Mouse (Mus musculus): ENCODE data around the gene Dock9. TPM values are rescaled to one million over a fixed set of nuclear protein-coding genes. Genes with fewer than 3 reads are reported as not detected.

The Dock9 gene
- polyA plus RNA-seq, 1 experiment: 1.2 TPM

DNA sequence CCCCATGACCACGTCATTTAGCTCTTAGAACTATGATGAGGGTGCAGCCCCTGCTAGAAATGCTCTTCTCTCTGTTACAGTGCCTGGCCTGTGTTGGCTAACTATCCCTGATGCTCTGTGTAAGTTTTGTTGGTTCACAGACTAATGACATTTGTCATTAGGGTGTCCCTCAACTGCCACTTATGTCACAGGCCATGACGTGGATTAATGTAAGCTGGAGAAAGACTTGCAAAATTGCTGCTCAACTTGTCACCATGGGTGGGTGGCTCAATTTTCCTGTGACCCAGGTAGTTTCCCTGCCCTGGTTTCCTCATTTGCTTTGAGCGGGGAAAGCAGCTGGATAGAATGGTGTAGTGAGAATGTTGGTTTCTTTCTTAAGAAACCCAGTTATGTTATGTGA lies 269.8 kb downstream of the Dock9 start:
- no peak for TF ChIP-seq GATA1 (IDR thresholded peaks at IDR 0.05; ENCODE audit: low read length)

DNA sequence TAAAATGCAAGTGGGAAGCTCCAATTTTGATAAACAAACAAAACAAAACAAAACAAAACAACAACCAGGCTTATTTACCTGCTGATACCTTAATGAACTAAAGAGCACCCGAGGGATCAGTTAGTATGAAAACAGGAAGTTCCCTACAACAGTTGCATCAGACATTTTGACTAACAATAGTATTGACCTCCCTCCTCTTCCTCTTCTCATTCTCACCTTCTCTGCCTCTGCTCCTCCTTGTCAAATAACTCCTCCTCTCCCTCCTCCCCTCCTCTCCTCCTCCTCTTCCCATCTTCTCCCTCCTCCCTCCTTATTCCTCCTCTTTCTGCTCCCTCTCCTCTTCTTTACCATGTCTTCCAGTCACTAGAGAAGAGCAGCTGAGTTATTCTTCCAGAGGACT lies 270.4 kb downstream of the Dock9 start:
- no peak for TF ChIP-seq GATA1 (IDR thresholded peaks at IDR 0.05; ENCODE audit: low read length)

DNA sequence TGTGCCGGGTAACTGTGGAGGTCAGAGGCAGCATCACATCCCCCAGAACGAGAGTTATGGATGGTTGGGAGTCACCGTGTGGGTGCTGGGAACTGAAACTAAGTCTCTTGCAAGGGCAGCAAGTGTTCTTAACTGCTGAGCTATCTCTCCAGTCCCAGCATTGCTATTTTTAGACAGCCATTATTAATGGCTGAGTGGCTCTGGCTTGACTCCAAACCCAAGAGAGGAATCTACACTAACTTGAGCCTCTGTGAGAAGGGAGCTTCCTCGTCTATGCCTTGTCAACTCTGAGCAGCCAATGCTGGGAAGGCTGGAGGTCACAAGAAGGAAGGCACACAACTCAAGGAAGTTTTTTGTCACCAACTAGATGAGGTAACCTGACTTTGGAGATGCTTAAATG lies 275.9 kb downstream of the Dock9 start:
- no peak for TF ChIP-seq GATA1 (IDR thresholded peaks at IDR 0.05; ENCODE audit: low read length)

DNA sequence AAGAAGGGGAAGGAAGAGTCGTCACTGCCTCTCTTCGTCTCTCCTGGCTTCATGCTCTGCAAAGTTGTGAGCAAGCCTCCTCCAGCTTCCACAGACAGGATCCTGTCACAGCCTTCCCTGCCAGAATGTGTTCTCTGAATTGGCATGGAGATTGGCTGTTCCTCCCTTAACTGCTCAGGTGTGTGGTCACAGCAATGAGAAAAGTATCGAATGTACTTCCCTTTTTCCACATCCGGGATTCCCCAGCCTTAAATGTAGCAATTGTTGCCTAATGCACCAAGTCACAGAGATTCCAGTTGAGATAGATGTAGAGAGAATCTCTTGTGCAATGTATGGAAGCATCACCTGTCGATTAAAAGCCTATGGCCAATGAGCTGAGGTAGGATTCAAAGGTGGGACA lies 280.8 kb downstream of the Dock9 start:
- TF ChIP-seq GATA1 (IDR thresholded peaks at IDR 0.05; ENCODE audit: low read length): no peak

DNA sequence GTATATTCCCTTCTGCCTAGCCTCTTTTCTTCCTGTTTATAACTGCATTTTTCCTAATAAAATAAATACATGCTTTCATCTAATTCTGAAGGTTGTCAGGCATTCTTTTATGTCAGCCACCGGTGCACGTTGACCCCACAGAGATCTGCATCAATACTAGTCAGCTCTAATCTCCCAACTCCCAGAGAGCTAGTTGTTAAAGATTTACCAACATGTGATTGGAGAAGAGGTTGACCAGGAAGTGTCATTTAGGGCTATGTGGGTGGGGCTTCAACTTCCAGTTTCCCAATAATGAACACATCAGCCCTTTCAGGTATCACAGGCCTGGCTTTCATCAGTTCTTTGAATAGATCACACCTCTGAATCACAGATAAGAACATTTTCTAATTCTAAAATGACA lies 288.7 kb downstream of the Dock9 start:
- no peak for TF ChIP-seq GATA1 (IDR thresholded peaks at IDR 0.05; ENCODE audit: low read length)

DNA sequence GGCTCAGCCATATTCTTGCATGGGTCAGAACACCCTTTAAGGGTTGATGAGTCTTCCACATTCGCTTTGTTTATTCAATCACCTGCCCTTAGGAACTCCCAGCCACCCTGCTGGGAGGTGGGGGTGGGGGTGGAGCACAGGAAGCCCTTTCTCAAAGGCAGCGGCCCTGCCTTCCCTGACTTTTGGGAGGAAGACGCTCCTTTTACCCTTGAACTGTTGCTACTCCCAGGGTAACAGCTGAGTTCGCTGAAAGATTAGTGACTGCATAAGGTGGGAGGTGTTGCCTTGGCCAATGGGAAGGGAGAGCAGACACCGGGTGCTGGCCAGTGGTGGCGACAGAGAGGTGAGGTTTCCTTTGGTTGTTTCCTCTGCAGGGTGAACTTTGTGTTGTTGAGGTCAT lies 291.3 kb downstream of the Dock9 start:
- TF ChIP-seq GATA1 (IDR thresholded peaks at IDR 0.05; ENCODE audit: low read length): no peak

DNA sequence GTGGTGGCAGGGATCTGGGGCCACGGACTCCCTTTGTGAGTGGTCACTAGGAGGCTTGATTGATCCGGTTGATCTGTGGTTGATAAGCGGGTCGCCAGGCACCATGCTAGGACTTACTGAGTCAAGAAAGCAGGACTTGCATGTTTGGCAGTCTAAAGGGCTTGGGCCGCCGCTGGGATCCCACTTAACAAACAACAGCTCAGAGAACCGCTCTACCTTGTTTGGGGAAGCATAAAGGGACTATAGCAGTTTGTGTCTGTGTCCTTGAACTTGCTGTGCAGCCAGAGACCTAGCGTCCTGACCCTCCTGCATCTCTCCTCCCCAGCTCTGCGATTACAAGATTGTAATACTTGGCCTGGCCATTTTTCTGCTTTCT lies 292.2 kb downstream of the Dock9 start:
- no peak for TF ChIP-seq GATA1 (IDR thresholded peaks at IDR 0.05; ENCODE audit: low read length)

DNA sequence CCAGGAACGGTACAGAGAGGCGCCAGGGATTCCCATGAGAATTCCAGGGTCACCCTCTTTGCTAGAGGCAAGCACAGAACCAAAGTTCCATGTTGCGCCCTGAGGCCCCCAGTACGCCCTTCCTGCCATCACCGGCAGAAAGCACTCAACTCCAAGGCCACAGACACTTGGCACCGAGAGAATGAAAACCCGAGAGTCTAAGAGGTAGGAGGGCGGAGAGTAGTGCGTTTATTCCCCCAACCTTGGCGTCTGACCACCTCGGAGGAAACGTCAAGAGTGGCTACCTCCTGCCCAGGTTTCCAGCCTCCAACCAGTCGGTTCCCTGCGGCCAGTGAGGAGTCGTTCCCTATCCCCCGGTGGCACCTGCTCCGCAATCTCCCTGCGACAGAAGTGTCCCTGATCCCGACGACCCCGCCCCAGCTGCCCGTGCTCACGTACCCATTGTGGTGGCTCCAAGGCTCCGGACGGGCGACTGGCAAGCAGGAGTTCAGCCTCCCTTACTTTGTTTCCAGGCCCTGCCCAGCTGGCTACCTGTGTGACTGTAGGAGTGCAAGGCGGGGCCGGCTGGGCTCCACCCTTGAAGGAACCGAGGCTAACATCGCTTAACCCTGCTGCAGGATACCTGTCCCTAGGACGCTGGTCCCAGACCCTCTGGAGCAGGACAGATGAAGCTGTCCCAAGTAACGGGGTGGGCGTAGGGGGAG lies 292.7 kb downstream of the Dock9 start, which contains the start of gene Slc15a1:
TSS of gene Slc15a1 (minus strand) at position 472 of the 704 bp plus-strand sequence.
- no peak for TF ChIP-seq GATA1 (IDR thresholded peaks at IDR 0.05; ENCODE audit: low read length)

DNA sequence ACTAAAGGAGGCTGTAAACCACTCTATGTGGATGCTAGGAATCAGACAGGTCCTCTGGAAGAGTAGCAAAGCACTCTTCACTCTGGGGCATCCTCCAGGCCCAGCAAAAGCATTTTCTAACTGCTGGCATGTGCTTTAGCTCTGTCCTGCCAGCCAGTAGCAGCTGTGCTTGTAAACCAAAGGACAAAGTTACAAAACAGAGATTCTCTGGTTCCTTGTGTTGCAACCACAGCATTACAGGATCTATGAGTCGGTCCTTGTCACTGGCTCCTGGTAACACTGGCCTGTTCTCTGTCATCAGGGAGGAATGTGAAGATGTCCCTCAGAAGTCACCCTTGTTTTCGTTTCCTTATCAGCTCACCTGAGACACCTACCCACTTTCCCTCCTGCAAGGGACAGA lies 297.1 kb downstream of the Dock9 start:
- no peak for TF ChIP-seq GATA1 (IDR thresholded peaks at IDR 0.05; ENCODE audit: low read length)

DNA sequence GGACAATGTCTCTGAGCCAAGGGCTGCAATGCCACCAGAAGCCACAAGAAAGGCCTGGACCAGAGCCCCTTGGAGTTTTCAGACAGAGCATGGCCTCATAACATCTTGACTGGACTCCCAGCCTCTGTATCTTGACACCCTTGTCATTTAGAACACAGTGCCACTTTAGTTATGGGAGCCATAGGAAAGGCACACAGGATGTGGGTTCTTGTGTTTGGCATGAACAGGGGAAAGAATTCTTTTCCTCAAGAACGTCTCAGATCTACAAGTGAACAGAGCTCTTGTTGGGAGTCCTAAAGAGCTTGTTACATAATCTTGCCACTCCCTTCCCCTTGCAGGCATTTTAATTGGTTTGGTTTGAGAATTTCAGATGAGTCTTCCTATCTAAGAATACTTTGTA lies 297.9 kb downstream of the Dock9 start:
- TF ChIP-seq GATA1 (IDR thresholded peaks at IDR 0.05; ENCODE audit: low read length): no peak

DNA sequence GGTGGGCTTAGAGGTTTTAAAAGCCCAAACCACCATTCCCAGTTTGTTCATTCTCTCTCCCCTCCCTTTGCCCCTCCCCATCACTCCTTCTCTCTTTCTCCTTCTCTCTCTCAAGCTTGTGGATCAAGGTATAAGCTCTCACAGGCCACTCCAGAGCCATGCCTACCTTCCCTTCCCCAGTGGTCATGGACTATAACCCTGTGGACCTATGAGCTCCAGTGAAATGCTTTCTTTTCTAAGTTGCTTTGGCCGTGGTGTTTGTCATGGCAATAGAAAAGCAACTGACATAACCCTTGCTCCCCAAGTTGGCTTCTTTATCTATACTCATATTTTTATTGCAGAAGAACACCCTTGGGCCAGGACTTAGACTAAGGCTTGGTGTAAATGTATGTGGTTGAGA lies 299.8 kb downstream of the Dock9 start:
- TF ChIP-seq GATA1 (IDR thresholded peaks at IDR 0.05; ENCODE audit: low read length): no peak

DNA sequence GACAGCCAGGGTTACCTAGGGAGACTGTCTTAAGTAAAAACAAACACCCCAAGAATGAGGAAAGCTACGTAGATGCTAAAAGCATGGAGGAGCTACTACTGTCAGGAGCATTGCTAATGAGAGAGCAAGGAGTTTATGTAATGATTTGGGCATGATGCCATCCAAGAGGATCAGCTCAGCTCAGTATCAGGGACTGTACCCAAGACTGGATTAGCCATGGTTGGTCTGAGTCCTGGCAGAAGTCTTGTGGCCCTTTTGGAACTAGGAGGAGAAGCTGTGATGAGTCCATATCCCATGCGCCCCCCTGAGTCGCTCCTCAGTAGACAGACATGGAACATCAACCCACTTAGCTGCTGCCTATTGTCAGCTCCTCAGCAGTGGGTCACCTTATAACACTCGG lies 301.9 kb downstream of the Dock9 start:
- TF ChIP-seq GATA1 (IDR thresholded peaks at IDR 0.05; ENCODE audit: low read length): no peak

DNA sequence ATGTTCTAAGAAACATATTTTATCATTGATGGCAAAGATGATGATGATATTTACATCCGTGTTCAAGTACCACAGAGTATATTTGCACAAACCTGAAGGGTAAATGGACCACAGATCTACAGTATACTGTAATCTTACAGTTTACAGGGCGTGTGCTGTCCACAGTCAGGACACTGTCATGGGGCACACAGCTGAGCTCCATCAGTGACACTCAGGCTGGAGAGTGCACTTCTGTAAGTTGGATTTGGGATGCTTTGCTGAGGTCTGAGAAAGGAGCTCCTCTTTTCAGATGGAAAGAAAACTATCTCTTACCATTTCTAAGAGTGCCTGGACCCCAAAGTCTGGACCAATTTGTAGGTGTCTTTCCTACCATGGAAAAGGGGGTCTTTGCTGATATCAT lies 302.5 kb downstream of the Dock9 start:
- TF ChIP-seq GATA1 (IDR thresholded peaks at IDR 0.05; ENCODE audit: low read length): no peak

DNA sequence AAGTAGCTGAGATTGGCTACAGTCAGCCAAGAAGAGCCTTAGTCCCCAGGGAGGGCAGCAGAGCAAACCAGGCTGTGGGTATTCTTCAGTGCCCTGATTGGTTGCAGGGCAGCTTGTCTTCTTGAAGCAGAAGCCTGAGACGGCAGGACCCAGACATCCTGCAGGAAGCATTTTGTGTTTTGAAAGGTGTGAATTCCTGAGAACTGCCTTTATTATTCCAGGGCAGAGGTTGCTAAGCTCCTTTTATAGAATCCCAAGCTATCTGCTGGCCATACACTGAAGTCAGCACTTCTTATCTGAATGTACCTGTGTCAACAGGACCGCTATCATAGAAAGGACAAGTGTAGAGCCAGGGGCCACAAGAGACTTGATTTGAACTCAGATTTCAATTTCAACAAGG lies 303.4 kb downstream of the Dock9 start:
- TF ChIP-seq GATA1 (IDR thresholded peaks at IDR 0.05; ENCODE audit: low read length): no peak

DNA sequence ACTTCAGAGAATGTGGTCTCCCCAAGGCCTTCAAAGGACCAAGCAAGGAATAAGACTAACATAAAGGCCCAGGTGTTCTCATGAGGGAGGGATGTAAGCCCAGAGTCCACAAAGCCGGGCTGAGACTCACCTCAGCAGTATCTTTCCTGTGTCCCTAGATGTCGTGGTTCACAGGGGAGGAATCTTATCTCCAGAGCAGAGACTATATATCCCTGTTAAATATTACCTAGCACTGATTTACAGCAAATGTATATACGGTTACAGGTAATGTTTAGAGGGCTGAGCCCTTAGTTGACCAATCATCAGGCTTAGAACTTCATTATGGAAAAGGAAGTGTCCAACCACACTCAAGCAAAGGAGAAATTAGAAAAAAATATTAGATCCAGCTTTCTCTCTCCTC lies 303.9 kb downstream of the Dock9 start:
- no peak for TF ChIP-seq GATA1 (IDR thresholded peaks at IDR 0.05; ENCODE audit: low read length)

DNA sequence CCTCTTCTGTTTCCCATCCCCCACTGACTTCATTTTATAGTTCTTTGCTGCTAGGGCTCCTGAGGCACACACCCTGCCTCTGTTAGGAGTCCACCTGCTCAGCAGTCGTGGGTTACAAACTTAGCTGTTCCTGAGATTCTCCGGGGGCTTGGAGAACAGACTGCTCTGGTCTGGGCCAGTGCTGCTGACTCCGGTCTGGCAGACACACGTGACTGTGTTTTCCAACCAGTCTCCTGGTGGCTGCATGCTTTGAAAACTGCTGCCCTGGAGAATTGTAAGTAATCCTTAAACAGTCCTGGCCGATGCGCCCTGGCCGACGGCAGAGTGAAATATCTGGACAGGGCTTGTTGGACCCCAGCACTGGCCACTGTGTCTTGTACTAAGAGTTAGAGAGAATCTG lies 305.3 kb downstream of the Dock9 start:
- TF ChIP-seq GATA1 (IDR thresholded peaks at IDR 0.05; ENCODE audit: low read length): no peak

Other genes with a start within 250 kb of the Dock9 start
- 60.2 and 67.2 TPM in 2 replicates for gene Ubac2, start 80.8 kb upstream of the Dock9 start, polyA plus RNA-seq (2012)
- not detected in 2 replicates for gene Gpr18, start 117.9 kb upstream of the Dock9 start, polyA plus RNA-seq (2012)
- gene Gpr183, start 167.4 kb upstream of the Dock9 start, polyA plus RNA-seq (2012): 0.02 TPM in 1 of 2 replicates, not detected in the other
- 0.09 TPM in 1 of 2 replicates, not detected in the other for gene Timm8a2, start 236.8 kb upstream of the Dock9 start, polyA plus RNA-seq (2012)